Mouse (Mus musculus) cerebellum, adult 9-11 months (tissue): ENCODE results near the gene Glipr2.

Source experiments
- DNase-seq: peaks from one replicate; pipeline ENCODE4 v3.0.0; 2022

The Glipr2 gene

GRCm38 (mm10) chr4:43971541-43972136 lies 14.4 kb downstream of the Glipr2 start:
- no peak for DNase-seq

- no peak for DNase-seq
Observed at GRCm38 (mm10) chr4:43972137-43972591, 15.0 kb downstream of the Glipr2 start.

- peak; percentile 52 for DNase-seq
Observed at GRCm38 (mm10) chr4:43973526-43973981, 16.4 kb downstream of the Glipr2 start.

GRCm38 (mm10) chr4:43974914-43975616 lies 17.9 kb downstream of the Glipr2 start:
- DNase-seq, result no peak

GRCm38 (mm10) chr4:43976223-43976740 lies 19.1 kb downstream of the Glipr2 start:
- DNase-seq, result no peak

- no peak for DNase-seq
Observed at GRCm38 (mm10) chr4:43978521-43979443, 21.6 kb downstream of the Glipr2 start.

GRCm38 (mm10) chr4:43979746-43980145 lies 22.5 kb downstream of the Glipr2 start:
- peak; percentile 82 for DNase-seq

- no peak for DNase-seq
Observed at GRCm38 (mm10) chr4:43980236-43980635, 23.0 kb downstream of the Glipr2 start.

- DNase-seq, result no peak
Observed at GRCm38 (mm10) chr4:43980846-43981245, 23.6 kb downstream of the Glipr2 start.

- no peak for DNase-seq
Observed at GRCm38 (mm10) chr4:43981251-43981650, 24.1 kb downstream of the Glipr2 start.

- DNase-seq, result peak; percentile 72
Observed at GRCm38 (mm10) chr4:43982053-43982732, 25.0 kb downstream of the Glipr2 start.

GRCm38 (mm10) chr4:43983181-43983580 lies 26.0 kb downstream of the Glipr2 start, which contains the start of gene Ccin:
TSS of gene Ccin (plus strand) at chr4:43983483.
- no peak for DNase-seq

- DNase-seq, result no peak
Observed at GRCm38 (mm10) chr4:43983756-43984155, 26.6 kb downstream of the Glipr2 start.

- DNase-seq, result no peak
Observed at GRCm38 (mm10) chr4:43984326-43984725, 27.1 kb downstream of the Glipr2 start.

- DNase-seq, result no peak
Observed at GRCm38 (mm10) chr4:43988976-43989375, 31.8 kb downstream of the Glipr2 start.

GRCm38 (mm10) chr4:43993072-43993471 lies 35.9 kb downstream of the Glipr2 start:
- no peak for DNase-seq

- DNase-seq, result no peak
Observed at GRCm38 (mm10) chr4:43994342-43994741, 37.1 kb downstream of the Glipr2 start.

GRCm38 (mm10) chr4:44003622-44004021 lies 46.4 kb downstream of the Glipr2 start:
- no peak for DNase-seq

GRCm38 (mm10) chr4:44004126-44004525 lies 46.9 kb downstream of the Glipr2 start, which contains the start of gene Clta:
TSS of gene Clta (plus strand) at chr4:44004452.
- DNase-seq, result no peak

GRCm38 (mm10) chr4:44004623-44005409 lies 47.6 kb downstream of the Glipr2 start:
- no peak for DNase-seq

GRCm38 (mm10) chr4:44010176-44010575 lies 53.0 kb downstream of the Glipr2 start:
- DNase-seq, result no peak
